Mouse (Mus musculus) MEL (cell line): ENCODE data around the gene Gal3st3. TPM values are rescaled to one million over a fixed set of nuclear protein-coding genes. Genes with fewer than 3 reads are reported as not detected.

Experiments used
- DNase-seq: peaks from one replicate; pipeline ENCODE4 v3.0.0; 2011; ENCODE audit warnings: low read depth, low spot score
- H3K27ac ChIP-seq: 2 replicates; pipeline ENCODE4 v1.5.1; 2012; ENCODE audit warnings: low read depth, mild to moderate bottlenecking, control low read depth, low read length, moderate library complexity; ENCODE audit not compliant: control insufficient read depth
- H3K27me3 ChIP-seq, 2 experiments: fragments of 150-350 bp in 1 of 2; sonication (generic) in 1 of 2; 2 replicates each; pipeline ENCODE4 v1.6.1; 2012; ENCODE audit warnings: low read length in 2 of 2, mild to moderate bottlenecking in 2 of 2, improper control_type of control experiment in 1 of 2, moderate library complexity in 1 of 2; ENCODE audit not compliant: insufficient read depth in 2 of 2, control insufficient read depth in 1 of 2
- H3K36me3 ChIP-seq, 2 experiments: 2 replicates each; pipeline ENCODE4 v1.6.1; 2012 to 2014; ENCODE audit warnings: low read length in 2 of 2, improper control_type of control experiment in 1 of 2, inconsistent platforms in 1 of 2, mild to moderate bottlenecking in 1 of 2; ENCODE audit not compliant: insufficient read depth in 2 of 2, control insufficient read depth in 1 of 2
- H3K4me1 ChIP-seq, 2 experiments: fragments of 150-350 bp in 1 of 2; sonication (generic) in 1 of 2; 2 replicates each; pipeline ENCODE4 v1.6.1; 2012; ENCODE audit warnings: low read length in 2 of 2, improper control_type of control experiment in 1 of 2, mild to moderate bottlenecking in 1 of 2; ENCODE audit not compliant: insufficient read depth in 2 of 2, control insufficient read depth in 1 of 2
- H3K4me3 ChIP-seq, 2 experiments: fragments of 150-350 bp in 1 of 2; sonication (generic) in 1 of 2; 2 replicates each; pipeline ENCODE4 v1.5.1; 2012; ENCODE audit warnings: low read depth in 2 of 2, low read length in 2 of 2, mild to moderate bottlenecking in 2 of 2, moderate library complexity in 2 of 2, control low read depth in 1 of 2, improper control_type of control experiment in 1 of 2; ENCODE audit not compliant: control insufficient read depth in 1 of 2, insufficient read depth in 1 of 2
- H3K79me2 ChIP-seq: 2 replicates; pipeline ENCODE4 v1.6.1; 2012; ENCODE audit warnings: mild to moderate bottlenecking, low read length, moderate library complexity; ENCODE audit not compliant: control insufficient read depth, poor library complexity, insufficient read depth
- H3K9ac ChIP-seq: 2 replicates; pipeline ENCODE4 v1.6.1; 2012; ENCODE audit warnings: low read depth, mild to moderate bottlenecking, control low read depth, low read length, moderate library complexity; ENCODE audit not compliant: control insufficient read depth, poor library complexity, severe bottlenecking
- H3K9me3 ChIP-seq: fragments of 150-350 bp; sonication (generic); replicated peaks from 2 replicates; pipeline ENCODE4 v1.6.1; 2012; ENCODE audit warnings: mild to moderate bottlenecking, low read length, improper control_type of control experiment, moderate library complexity; ENCODE audit not compliant: insufficient read depth
- BHLHE40 ChIP-seq: IDR thresholded peaks from 2 replicates; pipeline ENCODE4 v1.6.1; 2012; ENCODE audit warnings: low read depth, mild to moderate bottlenecking, inconsistent platforms, low read length, improper control_type of control experiment, borderline replicate concordance
- CHD2 ChIP-seq: IDR thresholded peaks from 2 replicates; pipeline ENCODE4 v1.6.1; 2011; ENCODE audit warnings: low read length, improper control_type of control experiment
- CTCF ChIP-seq, 3 experiments: IDR thresholded peaks in 2 of 3; conservative IDR thresholded peaks in 1 of 3; 2 replicates each; pipeline ENCODE4 v1.5.1; 2011 to 2012; ENCODE audit warnings: low read length in 3 of 3, low read depth in 2 of 3, mild to moderate bottlenecking in 2 of 3, improper control_type of control experiment in 1 of 3, inconsistent platforms in 1 of 3, mixed read lengths in 1 of 3, moderate library complexity in 1 of 3; ENCODE audit not compliant: control insufficient read depth in 1 of 3, insufficient read depth in 1 of 3, poor library complexity in 1 of 3, severe bottlenecking in 1 of 3
- E2F4 ChIP-seq: IDR thresholded peaks from 2 replicates; pipeline ENCODE4 v1.6.1; 2011; ENCODE audit warnings: low read depth, low read length, improper control_type of control experiment, borderline replicate concordance
- ELF1 ChIP-seq: IDR thresholded peaks from 2 replicates; pipeline ENCODE4 v1.6.1; 2014; ENCODE audit warnings: low read depth, mild to moderate bottlenecking, inconsistent platforms, low read length, improper control_type of control experiment, moderate library complexity
- EP300 ChIP-seq, 2 experiments: IDR thresholded peaks; 2 replicates each; pipeline ENCODE4 v1.6.1; 2011; ENCODE audit warnings: improper control_type of control experiment in 2 of 2, low read length in 2 of 2, low read depth in 1 of 2, mild to moderate bottlenecking in 1 of 2
- ETS1 ChIP-seq: IDR thresholded peaks from 2 replicates; pipeline ENCODE4 v1.6.1; 2012; ENCODE audit warnings: low read depth, mild to moderate bottlenecking, inconsistent platforms, low read length, improper control_type of control experiment, moderate library complexity
- GABPA ChIP-seq: IDR thresholded peaks from 2 replicates; pipeline ENCODE4 v1.6.1; 2012; ENCODE audit warnings: low read depth, mild to moderate bottlenecking, inconsistent platforms, low read length, improper control_type of control experiment, moderate library complexity
- GATA1 ChIP-seq: IDR thresholded peaks from 2 replicates; pipeline ENCODE4 v1.6.1; 2011; ENCODE audit warnings: low read depth, low read length, improper control_type of control experiment
- HCFC1 ChIP-seq: IDR thresholded peaks from 2 replicates; pipeline ENCODE4 v1.6.1; 2012; ENCODE audit warnings: low read depth, mild to moderate bottlenecking, inconsistent platforms, low read length, improper control_type of control experiment, moderate library complexity
- JUND ChIP-seq: IDR thresholded peaks from 2 replicates; pipeline ENCODE4 v1.6.1; 2011; ENCODE audit warnings: low read depth, mild to moderate bottlenecking, improper control_type of control experiment, low read length
- MAFK ChIP-seq: IDR thresholded peaks from 2 replicates; pipeline ENCODE4 v1.6.1; 2011; ENCODE audit warnings: low read depth, mild to moderate bottlenecking, low read length, improper control_type of control experiment, borderline replicate concordance
- MAX ChIP-seq: IDR thresholded peaks from 2 replicates; pipeline ENCODE4 v1.6.1; 2011; ENCODE audit warnings: low read length, improper control_type of control experiment
- MEF2A ChIP-seq: IDR thresholded peaks from 2 replicates; pipeline ENCODE4 v1.6.1; 2014; ENCODE audit warnings: low read depth, mild to moderate bottlenecking, inconsistent platforms, low read length, improper control_type of control experiment; ENCODE audit not compliant: poor library complexity, insufficient replicate concordance, severe bottlenecking; ENCODE audit errors: extremely low read depth
- MXI1 ChIP-seq: IDR thresholded peaks from 2 replicates; pipeline ENCODE4 v1.6.1; 2011; ENCODE audit warnings: mild to moderate bottlenecking, low read depth, low read length, improper control_type of control experiment
- MYB ChIP-seq: IDR thresholded peaks from 2 replicates; pipeline ENCODE4 v1.6.1; 2011; ENCODE audit warnings: mild to moderate bottlenecking, low read depth, low read length, improper control_type of control experiment
- MYC ChIP-seq: IDR thresholded peaks from 2 replicates; pipeline ENCODE4 v1.6.1; 2011; ENCODE audit warnings: low read depth, mild to moderate bottlenecking, low read length, improper control_type of control experiment, moderate library complexity
- NELFE ChIP-seq: IDR thresholded peaks from 2 replicates; pipeline ENCODE4 v1.6.1; 2011; ENCODE audit warnings: low read depth, low read length, improper control_type of control experiment
- NRF1 ChIP-seq: IDR thresholded peaks from 2 replicates; pipeline ENCODE4 v1.6.1; 2014; ENCODE audit warnings: low read depth, mild to moderate bottlenecking, inconsistent platforms, low read length, improper control_type of control experiment, moderate library complexity; ENCODE audit not compliant: poor library complexity, insufficient read depth, severe bottlenecking
- POLR2A ChIP-seq, 2 experiments: IDR thresholded peaks; 2 replicates each; pipeline ENCODE4 v1.6.1; 2011 to 2012; ENCODE audit warnings: low read length in 2 of 2, mild to moderate bottlenecking in 2 of 2, control low read depth in 1 of 2, improper control_type of control experiment in 1 of 2, low read depth in 1 of 2, moderate library complexity in 1 of 2; ENCODE audit not compliant: control insufficient read depth in 1 of 2, insufficient read depth in 1 of 2, poor library complexity in 1 of 2
- POLR2AphosphoS2 ChIP-seq: IDR thresholded peaks from 2 replicates; pipeline ENCODE4 v1.6.1; 2011; ENCODE audit warnings: low read length, improper control_type of control experiment
- POLR2AphosphoS5 ChIP-seq: IDR thresholded peaks from 2 replicates; pipeline ENCODE4 v1.6.1; 2012; ENCODE audit warnings: low read depth, borderline replicate concordance, mild to moderate bottlenecking, inconsistent platforms, low read length, moderate library complexity, mixed read lengths
- RAD21 ChIP-seq: IDR thresholded peaks from 2 replicates; pipeline ENCODE4 v1.6.1; 2011; ENCODE audit warnings: mild to moderate bottlenecking, low read depth, low read length, improper control_type of control experiment
- RCOR1 ChIP-seq: IDR thresholded peaks from 2 replicates; pipeline ENCODE4 v1.6.1; 2012; ENCODE audit warnings: low read depth, mild to moderate bottlenecking, inconsistent platforms, low read length, improper control_type of control experiment
- SMC3 ChIP-seq: IDR thresholded peaks from 2 replicates; pipeline ENCODE4 v1.6.1; 2011; ENCODE audit warnings: low read depth, low read length, improper control_type of control experiment
- TAL1 ChIP-seq: IDR thresholded peaks from 2 replicates; pipeline ENCODE4 v1.6.1; 2012; ENCODE audit warnings: mild to moderate bottlenecking, inconsistent platforms, low read length, moderate library complexity, mixed read lengths
- TBP ChIP-seq: IDR thresholded peaks from 2 replicates; pipeline ENCODE4 v1.8.0; 2011; ENCODE audit warnings: low read depth, low read length, improper control_type of control experiment
- TCF12 ChIP-seq: IDR thresholded peaks from 2 replicates; pipeline ENCODE4 v1.6.1; 2014; ENCODE audit warnings: low read depth, mild to moderate bottlenecking, inconsistent platforms, low read length, improper control_type of control experiment, moderate library complexity
- UBTF ChIP-seq: IDR thresholded peaks from 2 replicates; pipeline ENCODE4 v1.6.1; 2012; ENCODE audit warnings: low read depth, mild to moderate bottlenecking, inconsistent platforms, low read length, improper control_type of control experiment, moderate library complexity, borderline replicate concordance; ENCODE audit not compliant: insufficient read depth
- USF1 ChIP-seq: IDR thresholded peaks from 2 replicates; pipeline ENCODE4 v1.6.1; 2014; ENCODE audit warnings: low read depth, mild to moderate bottlenecking, inconsistent platforms, low read length, improper control_type of control experiment, moderate library complexity
- USF2 ChIP-seq, 2 experiments: IDR thresholded peaks; 2 replicates each; pipeline ENCODE4 v1.6.1; 2011 to 2012; ENCODE audit warnings: improper control_type of control experiment in 2 of 2, low read length in 2 of 2, borderline replicate concordance in 1 of 2, inconsistent platforms in 1 of 2, low read depth in 1 of 2, mild to moderate bottlenecking in 1 of 2; ENCODE audit not compliant: insufficient read depth in 1 of 2
- ZC3H11A ChIP-seq: IDR thresholded peaks from 2 replicates; pipeline ENCODE4 v1.6.1; 2012; ENCODE audit warnings: low read depth, mild to moderate bottlenecking, inconsistent platforms, low read length, improper control_type of control experiment
- ZKSCAN1 ChIP-seq: IDR thresholded peaks from 2 replicates; pipeline ENCODE4 v1.6.1; 2012; ENCODE audit warnings: low read depth, mild to moderate bottlenecking, inconsistent platforms, low read length, improper control_type of control experiment, moderate library complexity
- ZMIZ1 ChIP-seq: IDR thresholded peaks from 2 replicates; pipeline ENCODE4 v1.6.1; 2012; ENCODE audit warnings: low read depth, mild to moderate bottlenecking, inconsistent platforms, low read length, improper control_type of control experiment, moderate library complexity
- ZNF384 ChIP-seq: IDR thresholded peaks from 2 replicates; pipeline ENCODE4 v1.6.1; 2012; ENCODE audit warnings: low read depth, mild to moderate bottlenecking, inconsistent platforms, low read length, improper control_type of control experiment
- polyA plus RNA-seq, 2 experiments: library from polyadenylated mRNA; stranded (reverse) in 1 of 2; unstranded in 1 of 2; fragments of >175 nt in 1 of 2; fragments of >200 nt in 1 of 2; gene quantifications; 2 replicates each; pipeline versions ENCODE4 v1.2.1 to v1.2.4; 2012; ENCODE audit warnings: low replicate concordance in 2 of 2, low read depth in 1 of 2; ENCODE audit not compliant: insufficient read length in 2 of 2, insufficient read depth in 1 of 2, missing spikeins in 1 of 2
- total RNA-seq: library from RNA; depleted of rRNA; stranded (reverse); fragments of 300-350 nt; gene quantifications from 2 replicates; pipeline ENCODE4 v1.2.3, GENCODE M21; 2012

Gal3st3 gene
- total and polyA plus RNA-seq, 3 experiments, result 0.04 TPM; not detected in 2

DNA sequence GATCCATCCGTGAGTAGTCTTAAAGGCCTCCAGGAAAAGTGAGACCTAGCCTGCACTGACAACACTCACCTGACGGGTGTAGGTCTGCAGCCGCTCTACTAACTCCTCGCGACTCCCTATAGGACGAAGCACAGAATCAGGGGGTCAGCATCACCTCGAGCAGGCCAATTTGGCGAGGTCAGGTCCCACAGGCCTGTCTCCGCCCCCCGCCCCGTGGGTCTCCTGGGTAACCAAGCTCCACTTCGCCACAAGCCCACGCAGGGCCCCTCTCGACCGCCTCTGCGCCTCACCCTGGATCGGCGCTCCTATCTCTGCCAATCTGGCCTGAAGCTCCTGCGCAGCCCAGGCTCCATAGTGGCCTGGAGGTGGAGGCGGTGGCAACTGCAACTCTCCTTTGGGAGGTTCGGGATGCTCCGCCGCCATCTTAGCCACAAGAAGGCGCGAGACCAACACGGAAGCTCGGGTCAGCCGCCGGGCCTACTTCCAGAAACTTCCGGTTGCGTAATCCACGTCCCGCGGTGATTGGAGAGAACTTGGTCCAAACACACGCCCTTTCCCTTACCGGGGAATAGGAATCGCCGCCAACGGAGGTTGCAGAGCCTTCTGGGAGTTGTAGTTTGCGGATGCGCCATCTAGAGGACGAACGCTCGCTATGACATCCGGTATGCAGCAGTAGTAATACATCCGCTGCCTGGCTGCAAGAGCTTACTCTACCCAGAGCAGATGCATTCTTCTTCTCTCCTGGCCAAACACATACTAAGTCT is 3.0 kb upstream of the Gal3st3 start, which contains the start of gene Sf3b2:
TSS of gene Sf3b2 (minus strand) at position 484 of the 764 bp plus-strand sequence.
- Histone ChIP-seq H3K4me3 (peak within 1 kb of the TSS; percentile 81 to 90), H3K27me3 (no peaks in the 10 kb centered on the region), H3K9me3 (no peaks in the 10 kb centered on the region), H3K36me3 (peaks cover 18 to 24% of the 10 kb centered on the region in 2 experiments), H3K79me2 (peaks cover 24% of the 10 kb centered on the region), H3K9ac (peak within 1 kb of the TSS; percentile 97), H3K4me1 (peaks cover 5 to 12% of the 10 kb centered on the region in 2 experiments), H3K27ac (peak within 1 kb of the TSS; percentile 94)
- DNase-seq, result peak; percentile 100
- TF ChIP-seq MAFK (no peak), MEF2A (no peak), ZMIZ1 (peak; percentile 97), JUND (peak; percentile 51; the same call in 1 of the 2 replicates), ZC3H11A (no peak), GATA1 (peak; percentile 30; the same call in 1 of the 2 replicates), RAD21 (no peak), EP300 (IDR thresholded peaks at IDR 0.05; ENCODE audit: low read depth in 1 of 2, low read length in 2 of 2) (peak in 1 of 2 experiments; percentile 7; a peak in 1 of 4 replicates), MYC (peak; percentile 82; the same call in 1 of the 2 replicates), TAL1 (no peak), NRF1 (peak; percentile 39; the same call in 1 of the 2 replicates), BHLHE40 (no peak), POLR2AphosphoS5 (no peak), USF2 (IDR thresholded peaks at IDR 0.05; ENCODE audit: borderline replicate concordance in 1 of 2, insufficient read depth in 1 of 2, low read depth in 1 of 2, low read length in 2 of 2) (no peak), MYB (no peak; the same call in 1 of the 2 replicates), SMC3 (no peak), MAX (no peak), ZKSCAN1 (no peak), ZNF384 (no peak), TBP (peak; percentile 94), POLR2A (IDR thresholded peaks at IDR 0.05; ENCODE audit: control insufficient read depth in 1 of 2, insufficient read depth in 1 of 2, low read depth in 1 of 2, low read length in 2 of 2, poor library complexity in 1 of 2) (peak; percentile 60 to 97; a peak in 3 of 4 replicates), POLR2AphosphoS2 (peak; percentile 95), ELF1 (peak; percentile 95), UBTF (no peak), USF1 (peak; percentile 57; the same call in 1 of the 2 replicates), GABPA (no peak), NELFE (peak; percentile 97), CHD2 (peak; percentile 77), TCF12 (peak; percentile 64), CTCF (IDR thresholded peaks at IDR 0.05 in 2 of 3, conservative IDR thresholded peaks at IDR 0.05 in 1 of 3; ENCODE audit: control insufficient read depth in 1 of 3, insufficient read depth in 1 of 3, low read depth in 2 of 3, low read length in 3 of 3, poor library complexity in 1 of 3, severe bottlenecking in 1 of 3) (peak; percentile 70 to 90 (median 75)), RCOR1 (no peak), E2F4 (peak; percentile 86; the same call in 1 of the 2 replicates), ETS1 (0 out of 2 replicates have a peak, but pooled peaks have one; percentile 53), MXI1 (peak; percentile 65), HCFC1 (peak; percentile 98)
